Mouse (Mus musculus) cerebellum, adult 2 months (tissue): ENCODE results near the gene Nectin1. TPM values are rescaled to one million over a fixed set of nuclear protein-coding genes. Genes with fewer than 3 reads are reported as not detected.

Experiments used
- DNase-seq, 2 experiments: peaks; one replicate each; pipeline ENCODE4 v3.0.0; 2021
- H3K27ac ChIP-seq: fragments of 200-500 bp; 2 replicates; pipeline ENCODE4 v1.5.1; 2012; ENCODE audit warnings: low read length, control low read depth, inconsistent platforms; ENCODE audit not compliant: insufficient read depth
- H3K27me3 ChIP-seq: fragments of 200-500 bp; 2 replicates; pipeline ENCODE4 v1.6.1; 2012; ENCODE audit warnings: inconsistent platforms, mild to moderate bottlenecking, low read length, moderate library complexity; ENCODE audit not compliant: control insufficient read depth, insufficient read depth
- H3K4me1 ChIP-seq: fragments of 200-500 bp; 2 replicates; pipeline ENCODE4 v1.6.1; 2011; ENCODE audit warnings: low read length; ENCODE audit not compliant: control insufficient read depth, insufficient read depth
- H3K4me3 ChIP-seq: fragments of 200-500 bp; replicated peaks from 2 replicates; pipeline ENCODE3; 2011; ENCODE audit warnings: mild to moderate bottlenecking, low read depth, low read length, control low read depth; ENCODE audit not compliant: insufficient read depth
- CTCF ChIP-seq: fragments of 200-500 bp; IDR thresholded peaks from 2 replicates; pipeline ENCODE4 v1.5.1; 2011; ENCODE audit warnings: low read depth, mild to moderate bottlenecking, control low read depth, low read length, moderate library complexity, borderline replicate concordance; ENCODE audit not compliant: insufficient read depth
- POLR2A ChIP-seq: fragments of 200-500 bp; IDR thresholded peaks from 2 replicates; pipeline ENCODE4 v1.6.1; 2011; ENCODE audit warnings: low read length, control low read depth, borderline replicate concordance; ENCODE audit not compliant: insufficient read depth
- whole genome bisulfite sequencing: fragments of 180-500 bp; shearing (Covaris S2); methylation state at CpG from one replicate; pipeline ENCODE4 v1.1.7; 2018; 5-methylcytosine and 5-hydroxymethylcytosine counted together
- polyA plus RNA-seq: library from polyadenylated mRNA; depleted of rRNA; stranded (reverse); fragments of >200 nt; gene quantifications from 2 replicates; pipeline ENCODE4 v1.2.3, GENCODE M21; 2012

The Nectin1 gene
- polyA plus RNA-seq, 1 experiment = 28.9 TPM

GRCm38 (mm10) chr9:43797746-43798145 lies 54.0 kb downstream of the Nectin1 start:
- DNase-seq = no peak
- TF ChIP-seq POLR2A = no peak
- no peak for TF ChIP-seq CTCF
- H3K4me1 ChIP-seq = no peaks in the 10 kb centered on the region
- H3K27ac ChIP-seq = no peak overlapping the region
- no peak overlapping the region for H3K4me3 ChIP-seq
- WGBS = 74% methylated on average over 7 of the region's 7 CpGs
- H3K27me3 ChIP-seq = no peaks in the 10 kb centered on the region

- Histone ChIP-seq H3K27ac (no peak overlapping the region), H3K27me3 (no peaks in the 10 kb centered on the region), H3K4me1 (no peaks in the 10 kb centered on the region), H3K4me3 (no peak overlapping the region)
- WGBS = 89% methylated on average over 2 of the region's 2 CpGs
- TF ChIP-seq CTCF (no peak), POLR2A (no peak)
- no peak for DNase-seq
Observed at GRCm38 (mm10) chr9:43800525-43800924, 56.7 kb downstream of the Nectin1 start.

- Histone ChIP-seq H3K27me3 (no peaks in the 10 kb centered on the region), H3K4me3 (no peak overlapping the region), H3K4me1 (no peaks in the 10 kb centered on the region), H3K27ac (no peak overlapping the region)
- peak; percentile 71 to 81 for DNase-seq
- TF ChIP-seq POLR2A (no peak), CTCF (peak; percentile 98)
- 45% methylated on average over 5 of the region's 5 CpGs for WGBS
Observed at GRCm38 (mm10) chr9:43801911-43802310, 58.1 kb downstream of the Nectin1 start.

- TF ChIP-seq POLR2A = no peak
- no peak for TF ChIP-seq CTCF
- no peak for DNase-seq
- Histone ChIP-seq H3K27me3 (no peaks in the 10 kb centered on the region), H3K4me3 (no peak overlapping the region), H3K4me1 (no peaks in the 10 kb centered on the region), H3K27ac (no peak overlapping the region)
- WGBS = 38% methylated on average over 6 of the region's 6 CpGs
Observed at GRCm38 (mm10) chr9:43807565-43807964, 63.8 kb downstream of the Nectin1 start.

- TF ChIP-seq POLR2A (no peak), CTCF (no peak)
- no peaks in the 10 kb centered on the region for H3K27me3 ChIP-seq
- H3K4me1 ChIP-seq = no peaks in the 10 kb centered on the region
- no peak overlapping the region for H3K27ac ChIP-seq
- 24% methylated on average over 4 of the region's 4 CpGs for WGBS
- no peak overlapping the region for H3K4me3 ChIP-seq
- no peak for DNase-seq
Observed at GRCm38 (mm10) chr9:43808099-43808498, 64.3 kb downstream of the Nectin1 start.

GRCm38 (mm10) chr9:43808546-43808945 lies 64.8 kb downstream of the Nectin1 start:
- WGBS = 29% methylated on average over 7 of the region's 7 CpGs
- Histone ChIP-seq H3K4me3 (no peak overlapping the region), H3K27ac (no peak overlapping the region), H3K4me1 (no peaks in the 10 kb centered on the region), H3K27me3 (no peaks in the 10 kb centered on the region)
- no peak for TF ChIP-seq POLR2A
- no peak for TF ChIP-seq CTCF
- DNase-seq = no peak

GRCm38 (mm10) chr9:43813156-43813555 lies 69.4 kb downstream of the Nectin1 start:
- H3K4me3 ChIP-seq = no peak overlapping the region
- TF ChIP-seq CTCF (no peak), POLR2A (no peak)
- H3K27ac ChIP-seq = no peak overlapping the region
- no peaks in the 10 kb centered on the region for H3K27me3 ChIP-seq
- no peaks in the 10 kb centered on the region for H3K4me1 ChIP-seq
- DNase-seq = no peak
- 68% methylated on average over 2 of the region's 2 CpGs for WGBS

- Histone ChIP-seq H3K27ac (no peak overlapping the region), H3K4me3 (no peak overlapping the region), H3K27me3 (no peaks in the 10 kb centered on the region), H3K4me1 (no peaks in the 10 kb centered on the region)
- TF ChIP-seq CTCF (no peak), POLR2A (no peak)
- no peak for DNase-seq
- 94% methylated on average over 5 of the region's 5 CpGs for WGBS
Observed at GRCm38 (mm10) chr9:43822206-43822605, 78.4 kb downstream of the Nectin1 start.

- no peaks in the 10 kb centered on the region for H3K4me1 ChIP-seq
- 91% methylated on average over 5 of the region's 5 CpGs for WGBS
- H3K27ac ChIP-seq = no peak overlapping the region
- DNase-seq = no peak
- no peak overlapping the region for H3K4me3 ChIP-seq
- no peaks in the 10 kb centered on the region for H3K27me3 ChIP-seq
- TF ChIP-seq POLR2A (no peak), CTCF (no peak)
Observed at GRCm38 (mm10) chr9:43825178-43825577, 81.4 kb downstream of the Nectin1 start.
